Mouse (Mus musculus) cerebellum, adult 18-20 months (tissue): ENCODE results near the gene Kctd15.

ENCODE experiments used
- DNase-seq, 2 experiments: peaks; one replicate each; pipeline ENCODE4 v3.0.0; 2021

The Kctd15 gene

GRCm38 (mm10) chr7:34618141-34618890 lies 38.2 kb downstream of the Kctd15 start:
- no peak for DNase-seq

- DNase-seq, result no peak
Observed at GRCm38 (mm10) chr7:34616275-34616674, 40.3 kb downstream of the Kctd15 start.

GRCm38 (mm10) chr7:34610445-34610844 lies 46.1 kb downstream of the Kctd15 start:
- no peak for DNase-seq

GRCm38 (mm10) chr7:34607334-34607970 lies 49.1 kb downstream of the Kctd15 start:
- no peak for DNase-seq

- peak in 1 of 2 experiments; percentile 6 for DNase-seq
Observed at GRCm38 (mm10) chr7:34606729-34607128, 49.8 kb downstream of the Kctd15 start.

GRCm38 (mm10) chr7:34606051-34606450 lies 50.5 kb downstream of the Kctd15 start:
- DNase-seq, result peak in 1 of 2 experiments; percentile 9

GRCm38 (mm10) chr7:34598576-34598975 lies 58.0 kb downstream of the Kctd15 start:
- no peak for DNase-seq

GRCm38 (mm10) chr7:34597986-34598385 lies 58.5 kb downstream of the Kctd15 start:
- no peak for DNase-seq

- DNase-seq, result no peak
Observed at GRCm38 (mm10) chr7:34596531-34597235, 59.8 kb downstream of the Kctd15 start.

GRCm38 (mm10) chr7:34595307-34595565 lies 61.3 kb downstream of the Kctd15 start:
- DNase-seq, result no peak

GRCm38 (mm10) chr7:34594501-34595306 lies 61.8 kb downstream of the Kctd15 start:
- peak in 1 of 2 experiments; percentile 9 for DNase-seq

GRCm38 (mm10) chr7:34590711-34591110 lies 65.8 kb downstream of the Kctd15 start:
- no peak for DNase-seq
